Mouse (Mus musculus) embryonic facial prominence, embryonic 12.5 days (tissue): ENCODE results near the gene Rps16. TPM values are rescaled to one million over a fixed set of nuclear protein-coding genes. Genes with fewer than 3 reads are reported as not detected.
A peak's percentile ranks its signal among the peaks of the same experiment; 100 is the strongest.

ENCODE experiments used
- ATAC-seq: fragments of 200-750 bp; cut with Nextera tagmentation; 2 replicates; pipeline ENCODE4 v1.8.0; 2017; ENCODE audit not compliant: insufficient number of reproducible peaks, insufficient read depth, low FRiP score, low TSS enrichment
- H3K27ac ChIP-seq: fragments of 300-500 bp; sonication (generic); 2 replicates; pipeline ENCODE4 v1.5.1; 2016; ENCODE audit warnings: mild to moderate bottlenecking
- H3K27me3 ChIP-seq: fragments of 300-500 bp; sonication (generic); 2 replicates; pipeline ENCODE4 v1.6.1; 2016; ENCODE audit warnings: mild to moderate bottlenecking, moderate library complexity
- H3K36me3 ChIP-seq: fragments of 300-500 bp; sonication (generic); 2 replicates; pipeline ENCODE4 v1.6.1; 2016; ENCODE audit warnings: mild to moderate bottlenecking
- H3K4me1 ChIP-seq: fragments of 300-500 bp; sonication (generic); 2 replicates; pipeline ENCODE4 v1.6.1; 2016
- H3K4me2 ChIP-seq: fragments of 300-500 bp; sonication (generic); replicated peaks from 2 replicates; pipeline ENCODE4 v1.6.1; 2016; ENCODE audit warnings: mild to moderate bottlenecking, moderate library complexity
- H3K4me3 ChIP-seq: fragments of 300-500 bp; sonication (generic); 2 replicates; pipeline ENCODE4 v1.5.1; 2016; ENCODE audit warnings: mild to moderate bottlenecking
- H3K9ac ChIP-seq: fragments of 300-500 bp; sonication (generic); 2 replicates; pipeline ENCODE4 v1.6.1; 2016; ENCODE audit warnings: mild to moderate bottlenecking, moderate library complexity
- H3K9me3 ChIP-seq: fragments of 300-500 bp; sonication (generic); 2 replicates; pipeline ENCODE4 v1.6.1; 2016; ENCODE audit warnings: mild to moderate bottlenecking, moderate library complexity
- WGBS: fragments of 180-500 bp; shearing (Covaris S2); methylation state at CpG from one replicate; pipeline ENCODE4 v1.1.7; 2016; 5-methylcytosine and 5-hydroxymethylcytosine counted together
- polyA plus RNA-seq: library from polyadenylated mRNA; unstranded; fragments of >200 nt; fragmentation: Nextera tagmentation; extraction: Ambion mirVana; gene quantifications from 2 replicates; pipeline ENCODE4 v1.2.1, GENCODE M21; 2016

The Rps16 gene
- 836 and 855 TPM in 2 replicates for polyA plus RNA-seq

GRCm38 (mm10) chr7:28350155-28350883 is at the start of gene Rps16:
Rps16 (plus strand) TSS chr7:28350652.
- under 1% methylated on average over 42 of the region's 50 CpGs for WGBS
- peaks cover 32% of the 10 kb centered on the region for H3K36me3 ChIP-seq
- H3K4me2 ChIP-seq: peak within 1 kb of the TSS; percentile 73
- H3K4me1 ChIP-seq: peaks cover 18% of the 10 kb centered on the region
- peak within 1 kb of the TSS; percentile 97 for H3K9ac ChIP-seq
- H3K27ac ChIP-seq: peak within 1 kb of the TSS; percentile 95
- H3K4me3 ChIP-seq: peak within 1 kb of the TSS; percentile 96
- H3K9me3 ChIP-seq: no peaks in the 10 kb centered on the region
- H3K27me3 ChIP-seq: no peaks in the 10 kb centered on the region
- ATAC-seq: peak; percentile 89

GRCm38 (mm10) chr7:28301616-28302433 is 48.6 kb upstream of the Rps16 start, which contains the start of gene Dll3:
Dll3 (minus strand) TSS chr7:28302238.
- peaks cover 22% of the 10 kb centered on the region for H3K36me3 ChIP-seq
- peak within 1 kb of the TSS; percentile 30; the same call in 1 of the 2 replicates for H3K9ac ChIP-seq
- ATAC-seq: no peak
- peaks cover 18% of the 10 kb centered on the region for H3K4me1 ChIP-seq
- no peak within 1 kb of the TSS for H3K27ac ChIP-seq
- H3K27me3 ChIP-seq: peaks cover 56% of the 10 kb centered on the region
- WGBS: 2% methylated on average over 30 of the region's 30 CpGs
- H3K4me2 ChIP-seq: peak within 1 kb of the TSS; percentile 48
- H3K4me3 ChIP-seq: peak within 1 kb of the TSS; percentile 28
- H3K9me3 ChIP-seq: no peaks in the 10 kb centered on the region

GRCm38 (mm10) chr7:28305641-28306040 is 44.8 kb upstream of the Rps16 start:
- 94% methylated on average over 10 of the region's 10 CpGs for whole genome bisulfite sequencing
- Histone ChIP-seq H3K4me2 (no peak overlapping the region), H3K9me3 (no peaks in the 10 kb centered on the region), H3K4me3 (no peak overlapping the region), H3K27me3 (peaks cover 18% of the 10 kb centered on the region), H3K27ac (no peak overlapping the region), H3K36me3 (peaks cover 56% of the 10 kb centered on the region), H3K9ac (no peak overlapping the region), H3K4me1 (peaks cover 14% of the 10 kb centered on the region)
- no peak for ATAC-seq

- Histone ChIP-seq H3K27ac (no peak overlapping the region), H3K4me2 (no peak overlapping the region), H3K27me3 (peaks cover 12% of the 10 kb centered on the region), H3K4me1 (peaks cover 18% of the 10 kb centered on the region), H3K4me3 (no peak overlapping the region), H3K36me3 (peaks cover 56% of the 10 kb centered on the region), H3K9ac (no peak overlapping the region), H3K9me3 (no peaks in the 10 kb centered on the region)
- ATAC-seq: no peak
- 90% methylated on average over 8 of the region's 8 CpGs for WGBS
Measured at GRCm38 (mm10) chr7:28306216-28306615, 44.2 kb upstream of the Rps16 start.

- WGBS: 60% methylated on average over 9 of the region's 9 CpGs
Measured at GRCm38 (mm10) chr7:28309737-28310136, 40.7 kb upstream of the Rps16 start.

GRCm38 (mm10) chr7:28311151-28311925 is 39.1 kb upstream of the Rps16 start:
- Histone ChIP-seq H3K9me3 (no peaks in the 10 kb centered on the region), H3K4me2 (peak overlapping the region; percentile 94), H3K9ac (peak overlapping the region; percentile 96), H3K27ac (peak overlapping the region; percentile 63), H3K36me3 (peaks cover 65% of the 10 kb centered on the region), H3K27me3 (no peaks in the 10 kb centered on the region), H3K4me3 (peak overlapping the region; percentile 98), H3K4me1 (peaks cover 7% of the 10 kb centered on the region)
- peak; percentile 50 for ATAC-seq
- 7% methylated on average over 35 of the region's 35 CpGs for WGBS

More at GRCm38 (mm10) chr7:28309737-28310136, 40.7 kb upstream of the Rps16 start:
- Histone ChIP-seq H3K27ac (no peak overlapping the region), H3K27me3 (no peaks in the 10 kb centered on the region), H3K4me2 (no peak overlapping the region), H3K36me3 (peaks cover 65% of the 10 kb centered on the region), H3K9me3 (no peaks in the 10 kb centered on the region), H3K4me3 (no peak overlapping the region), H3K4me1 (peaks cover 7% of the 10 kb centered on the region), H3K9ac (no peak overlapping the region)
- ATAC-seq: no peak

GRCm38 (mm10) chr7:28311926-28312543 is 38.4 kb upstream of the Rps16 start, which contains the start of gene Timm50:
Timm50 (minus strand) TSS chr7:28312072.
- Histone ChIP-seq H3K27ac (peak within 1 kb of the TSS; percentile 63), H3K9ac (peak within 1 kb of the TSS; percentile 96), H3K9me3 (no peaks in the 10 kb centered on the region), H3K36me3 (peaks cover 65% of the 10 kb centered on the region), H3K4me1 (peaks cover 7% of the 10 kb centered on the region), H3K27me3 (no peaks in the 10 kb centered on the region), H3K4me3 (peak within 1 kb of the TSS; percentile 98), H3K4me2 (peak within 1 kb of the TSS; percentile 94)
- peak; percentile 94 for ATAC-seq
- 1% methylated on average over 45 of the region's 45 CpGs for WGBS

- no peak overlapping the region for H3K4me2 ChIP-seq
- no peaks in the 10 kb centered on the region for H3K9me3 ChIP-seq
- H3K27me3 ChIP-seq: no peaks in the 10 kb centered on the region
- no peak overlapping the region for H3K27ac ChIP-seq
- no peak overlapping the region for H3K9ac ChIP-seq
- WGBS: 90% methylated on average over 3 of the region's 3 CpGs
- no peak overlapping the region for H3K4me3 ChIP-seq
- no peak for ATAC-seq
- no peaks in the 10 kb centered on the region for H3K4me1 ChIP-seq
- peaks cover 93% of the 10 kb centered on the region for H3K36me3 ChIP-seq
Measured at GRCm38 (mm10) chr7:28318036-28318435, 32.4 kb upstream of the Rps16 start.

GRCm38 (mm10) chr7:28318714-28319113 is 31.7 kb upstream of the Rps16 start:
- no peaks in the 10 kb centered on the region for H3K4me1 ChIP-seq
- H3K4me2 ChIP-seq: no peak overlapping the region
- no peaks in the 10 kb centered on the region for H3K27me3 ChIP-seq
- no peaks in the 10 kb centered on the region for H3K9me3 ChIP-seq
- no peak overlapping the region for H3K4me3 ChIP-seq
- H3K9ac ChIP-seq: no peak overlapping the region
- H3K27ac ChIP-seq: no peak overlapping the region
- H3K36me3 ChIP-seq: peaks cover 99% of the 10 kb centered on the region
- ATAC-seq: no peak
- WGBS: 92% methylated on average over 17 of the region's 17 CpGs

GRCm38 (mm10) chr7:28321974-28322720 is 28.3 kb upstream of the Rps16 start:
- Histone ChIP-seq H3K9me3 (no peaks in the 10 kb centered on the region), H3K4me3 (no peak overlapping the region), H3K27ac (no peak overlapping the region), H3K27me3 (no peaks in the 10 kb centered on the region), H3K36me3 (peaks cover 99% of the 10 kb centered on the region), H3K4me1 (no peaks in the 10 kb centered on the region), H3K9ac (no peak overlapping the region), H3K4me2 (no peak overlapping the region)
- WGBS: 92% methylated on average over 15 of the region's 15 CpGs
- no peak for ATAC-seq
